Mouse (Mus musculus) forebrain, embryonic 10.5 days (tissue): ENCODE data around the gene Ucma. TPM values are rescaled to one million over a fixed set of nuclear protein-coding genes. Genes with fewer than 3 reads are reported as not detected.

Experiments used
- DNase-seq: peaks from one replicate; pipeline ENCODE4 v3.0.0-alpha.2; 2017; ENCODE audit warnings: low spot score; ENCODE audit errors: extremely low spot score
- H3K27ac ChIP-seq: fragments of 300-500 bp; sonication (generic); 2 replicates; pipeline ENCODE4 v1.5.1; 2016; ENCODE audit warnings: mild to moderate bottlenecking
- H3K27me3 ChIP-seq: fragments of 300-500 bp; sonication (generic); 2 replicates; pipeline ENCODE4 v1.6.1; 2016; ENCODE audit warnings: mild to moderate bottlenecking; ENCODE audit not compliant: poor library complexity, severe bottlenecking
- H3K36me3 ChIP-seq: fragments of 300-500 bp; sonication (generic); replicated peaks from 2 replicates; pipeline ENCODE4 v1.6.1; 2016; ENCODE audit warnings: mild to moderate bottlenecking, moderate library complexity
- H3K4me1 ChIP-seq: fragments of 300-500 bp; sonication (generic); 2 replicates; pipeline ENCODE4 v1.6.1; 2016
- H3K4me3 ChIP-seq: fragments of 300-500 bp; sonication (generic); 2 replicates; pipeline ENCODE4 v1.5.1; 2016; ENCODE audit warnings: mild to moderate bottlenecking, moderate library complexity
- H3K9me3 ChIP-seq: fragments of 300-500 bp; sonication (generic); 2 replicates; pipeline ENCODE4 v1.6.1; 2016; ENCODE audit warnings: mild to moderate bottlenecking, moderate library complexity
- WGBS: fragments of 180-500 bp; shearing (Covaris S2); methylation state at CpG from one replicate; pipeline ENCODE4 v1.1.7; 2016; 5-methylcytosine and 5-hydroxymethylcytosine counted together
- polyA plus RNA-seq: library from polyadenylated mRNA; unstranded; fragments of >200 nt; fragmentation: Nextera tagmentation; extraction: Ambion mirVana; gene quantifications from 2 replicates; pipeline ENCODE4 v1.2.1, GENCODE M21; 2016

Gene Ucma
- polyA plus RNA-seq, 1 experiment from 2014 or later = 0.26 TPM

GRCm38 (mm10) chr2:5012491-5013324 is 36.8 kb downstream of the Ucma start, which contains the start of gene Mcm10:
Mcm10 (minus strand) TSS chr2:5012791.
- Histone ChIP-seq H3K27me3 (no peaks in the 10 kb centered on the region), H3K9me3 (peaks cover 2% of the 10 kb centered on the region; the same call in 1 of the 2 replicates), H3K36me3 (peaks cover 30% of the 10 kb centered on the region), H3K4me1 (peaks cover 15% of the 10 kb centered on the region), H3K4me3 (peak within 1 kb of the TSS; percentile 84), H3K27ac (peak within 1 kb of the TSS; percentile 91)
- peak; percentile 94 for DNase-seq
- WGBS = 5% methylated on average over 32 of the region's 32 CpGs

- WGBS = 81% methylated on average over 7 of the region's 7 CpGs
- H3K27me3 ChIP-seq = no peaks in the 10 kb centered on the region
- H3K9me3 ChIP-seq = no peaks in the 10 kb centered on the region; the same call in 1 of the 2 replicates
- DNase-seq = no peak
- H3K36me3 ChIP-seq = peaks cover 11% of the 10 kb centered on the region
- no peak overlapping the region for H3K27ac ChIP-seq
- no peak overlapping the region for H3K4me3 ChIP-seq
- H3K4me1 ChIP-seq = peaks cover 15% of the 10 kb centered on the region
Measured at GRCm38 (mm10) chr2:5014616-5015015, 38.7 kb downstream of the Ucma start.

GRCm38 (mm10) chr2:5015527-5015926 is 39.6 kb downstream of the Ucma start:
- DNase-seq = no peak
- H3K4me3 ChIP-seq = no peak overlapping the region
- no peaks in the 10 kb centered on the region for H3K27me3 ChIP-seq
- peaks cover 5% of the 10 kb centered on the region for H3K36me3 ChIP-seq
- no peaks in the 10 kb centered on the region for H3K9me3 ChIP-seq
- 92% methylated on average over 6 of the region's 6 CpGs for WGBS
- peaks cover 15% of the 10 kb centered on the region for H3K4me1 ChIP-seq
- H3K27ac ChIP-seq = no peak overlapping the region

- no peak overlapping the region for H3K27ac ChIP-seq
- no peaks in the 10 kb centered on the region for H3K9me3 ChIP-seq
- H3K36me3 ChIP-seq = no peaks in the 10 kb centered on the region
- peaks cover 2% of the 10 kb centered on the region for H3K4me1 ChIP-seq
- DNase-seq = no peak
- no peaks in the 10 kb centered on the region for H3K27me3 ChIP-seq
- WGBS = 87% methylated on average over 7 of the region's 7 CpGs
- no peak overlapping the region for H3K4me3 ChIP-seq
Measured at GRCm38 (mm10) chr2:5016922-5017321, 41.0 kb downstream of the Ucma start.

- no peak for DNase-seq
- H3K4me1 ChIP-seq = no peaks in the 10 kb centered on the region
- no peak overlapping the region for H3K27ac ChIP-seq
- no peaks in the 10 kb centered on the region for H3K36me3 ChIP-seq
- H3K4me3 ChIP-seq = no peak overlapping the region
- WGBS = 72% methylated on average over 1 of the region's 1 CpGs
- H3K27me3 ChIP-seq = no peaks in the 10 kb centered on the region
- no peaks in the 10 kb centered on the region for H3K9me3 ChIP-seq
Measured at GRCm38 (mm10) chr2:5019708-5020107, 43.8 kb downstream of the Ucma start.

- Histone ChIP-seq H3K36me3 (no peaks in the 10 kb centered on the region), H3K27ac (no peak overlapping the region), H3K27me3 (no peaks in the 10 kb centered on the region), H3K4me3 (no peak overlapping the region), H3K4me1 (no peaks in the 10 kb centered on the region; the same call in 1 of the 2 replicates), H3K9me3 (no peaks in the 10 kb centered on the region)
- no peak for DNase-seq
- WGBS = 88% methylated on average over 2 of the region's 2 CpGs
Measured at GRCm38 (mm10) chr2:5023275-5023674, 47.4 kb downstream of the Ucma start.

- Histone ChIP-seq H3K36me3 (no peaks in the 10 kb centered on the region), H3K27me3 (no peaks in the 10 kb centered on the region), H3K4me1 (no peaks in the 10 kb centered on the region; the same call in 1 of the 2 replicates), H3K27ac (no peak overlapping the region), H3K4me3 (no peak overlapping the region), H3K9me3 (no peaks in the 10 kb centered on the region)
- no peak for DNase-seq
- WGBS = 85% methylated on average over 14 of the region's 14 CpGs
Measured at GRCm38 (mm10) chr2:5023699-5024399, 47.9 kb downstream of the Ucma start.

- DNase-seq = no peak
- WGBS = 45% methylated on average over 4 of the region's 4 CpGs
Measured at GRCm38 (mm10) chr2:5025162-5025733, 49.3 kb downstream of the Ucma start.

GRCm38 (mm10) chr2:5027057-5027456 is 51.1 kb downstream of the Ucma start:
- no peak overlapping the region for H3K27ac ChIP-seq
- 83% methylated on average over 6 of the region's 6 CpGs for WGBS
- DNase-seq = no peak
- H3K36me3 ChIP-seq = no peaks in the 10 kb centered on the region
- no peaks in the 10 kb centered on the region for H3K9me3 ChIP-seq
- no peaks in the 10 kb centered on the region; the same call in 1 of the 2 replicates for H3K4me1 ChIP-seq
- no peaks in the 10 kb centered on the region for H3K27me3 ChIP-seq
- no peak overlapping the region for H3K4me3 ChIP-seq

More at GRCm38 (mm10) chr2:5025162-5025733, 49.3 kb downstream of the Ucma start:
- H3K36me3 ChIP-seq = no peaks in the 10 kb centered on the region
- H3K4me1 ChIP-seq = no peaks in the 10 kb centered on the region; the same call in 1 of the 2 replicates
- no peaks in the 10 kb centered on the region for H3K27me3 ChIP-seq
- H3K27ac ChIP-seq = no peak overlapping the region
- H3K9me3 ChIP-seq = no peaks in the 10 kb centered on the region
- H3K4me3 ChIP-seq = no peak overlapping the region

- WGBS = 92% methylated on average over 7 of the region's 7 CpGs
Measured at GRCm38 (mm10) chr2:5028047-5028446, 52.1 kb downstream of the Ucma start.

GRCm38 (mm10) chr2:5029808-5030207 is 53.9 kb downstream of the Ucma start:
- DNase-seq = no peak
- H3K27me3 ChIP-seq = no peaks in the 10 kb centered on the region
- no peaks in the 10 kb centered on the region for H3K9me3 ChIP-seq
- H3K4me3 ChIP-seq = no peak overlapping the region
- H3K4me1 ChIP-seq = no peaks in the 10 kb centered on the region; the same call in 1 of the 2 replicates
- no peaks in the 10 kb centered on the region for H3K36me3 ChIP-seq
- 92% methylated on average over 4 of the region's 4 CpGs for WGBS
- no peak overlapping the region for H3K27ac ChIP-seq

More at GRCm38 (mm10) chr2:5028047-5028446, 52.1 kb downstream of the Ucma start:
- Histone ChIP-seq H3K9me3 (no peaks in the 10 kb centered on the region), H3K27ac (no peak overlapping the region), H3K4me1 (no peaks in the 10 kb centered on the region; the same call in 1 of the 2 replicates), H3K4me3 (no peak overlapping the region), H3K27me3 (no peaks in the 10 kb centered on the region), H3K36me3 (no peaks in the 10 kb centered on the region)
- no peak for DNase-seq

GRCm38 (mm10) chr2:5031215-5031614 is 55.3 kb downstream of the Ucma start:
- 87% methylated on average over 7 of the region's 7 CpGs for WGBS
- DNase-seq = no peak

More at GRCm38 (mm10) chr2:5031215-5031614, 55.3 kb downstream of the Ucma start:
- Histone ChIP-seq H3K36me3 (no peaks in the 10 kb centered on the region), H3K4me1 (no peaks in the 10 kb centered on the region; the same call in 1 of the 2 replicates), H3K27me3 (no peaks in the 10 kb centered on the region), H3K4me3 (no peak overlapping the region), H3K9me3 (no peaks in the 10 kb centered on the region), H3K27ac (no peak overlapping the region)
